Mouse (Mus musculus) MEL (cell line): ENCODE results near the gene H2-Ke6. TPM values are rescaled to one million over a fixed set of nuclear protein-coding genes. Genes with fewer than 3 reads are reported as not detected.
A peak's percentile ranks its signal among the peaks of the same experiment; 100 is the strongest.

Experiments
- DNase-seq: peaks from one replicate; pipeline ENCODE4 v3.0.0; 2011; ENCODE audit warnings: low read depth, low spot score
- H3K27ac ChIP-seq: 2 replicates; pipeline ENCODE4 v1.5.1; 2012; ENCODE audit warnings: low read depth, mild to moderate bottlenecking, control low read depth, low read length, moderate library complexity; ENCODE audit not compliant: control insufficient read depth
- H3K27me3 ChIP-seq, 2 experiments: fragments of 150-350 bp in 1 of 2; sonication (generic) in 1 of 2; 2 replicates each; pipeline ENCODE4 v1.6.1; 2012; ENCODE audit warnings: low read length in 2 of 2, mild to moderate bottlenecking in 2 of 2, improper control_type of control experiment in 1 of 2, moderate library complexity in 1 of 2; ENCODE audit not compliant: insufficient read depth in 2 of 2, control insufficient read depth in 1 of 2
- H3K36me3 ChIP-seq, 2 experiments: 2 replicates each; pipeline ENCODE4 v1.6.1; 2012 to 2014; ENCODE audit warnings: low read length in 2 of 2, improper control_type of control experiment in 1 of 2, inconsistent platforms in 1 of 2, mild to moderate bottlenecking in 1 of 2; ENCODE audit not compliant: insufficient read depth in 2 of 2, control insufficient read depth in 1 of 2
- H3K4me1 ChIP-seq, 2 experiments: fragments of 150-350 bp in 1 of 2; sonication (generic) in 1 of 2; 2 replicates each; pipeline ENCODE4 v1.6.1; 2012; ENCODE audit warnings: low read length in 2 of 2, improper control_type of control experiment in 1 of 2, mild to moderate bottlenecking in 1 of 2; ENCODE audit not compliant: insufficient read depth in 2 of 2, control insufficient read depth in 1 of 2
- H3K4me3 ChIP-seq, 2 experiments: fragments of 150-350 bp in 1 of 2; sonication (generic) in 1 of 2; 2 replicates each; pipeline ENCODE4 v1.5.1; 2012; ENCODE audit warnings: low read depth in 2 of 2, low read length in 2 of 2, mild to moderate bottlenecking in 2 of 2, moderate library complexity in 2 of 2, control low read depth in 1 of 2, improper control_type of control experiment in 1 of 2; ENCODE audit not compliant: control insufficient read depth in 1 of 2, insufficient read depth in 1 of 2
- H3K79me2 ChIP-seq: 2 replicates; pipeline ENCODE4 v1.6.1; 2012; ENCODE audit warnings: mild to moderate bottlenecking, low read length, moderate library complexity; ENCODE audit not compliant: control insufficient read depth, poor library complexity, insufficient read depth
- H3K9ac ChIP-seq: 2 replicates; pipeline ENCODE4 v1.6.1; 2012; ENCODE audit warnings: low read depth, mild to moderate bottlenecking, control low read depth, low read length, moderate library complexity; ENCODE audit not compliant: control insufficient read depth, poor library complexity, severe bottlenecking
- H3K9me3 ChIP-seq: fragments of 150-350 bp; sonication (generic); replicated peaks from 2 replicates; pipeline ENCODE4 v1.6.1; 2012; ENCODE audit warnings: mild to moderate bottlenecking, low read length, improper control_type of control experiment, moderate library complexity; ENCODE audit not compliant: insufficient read depth
- BHLHE40 ChIP-seq: IDR thresholded peaks from 2 replicates; pipeline ENCODE4 v1.6.1; 2012; ENCODE audit warnings: low read depth, mild to moderate bottlenecking, inconsistent platforms, low read length, improper control_type of control experiment, borderline replicate concordance
- CHD1 ChIP-seq: IDR thresholded peaks from 2 replicates; pipeline ENCODE4 v1.6.1; 2012; ENCODE audit warnings: low read depth, mild to moderate bottlenecking, inconsistent platforms, low read length, improper control_type of control experiment
- CTCF ChIP-seq, 3 experiments: IDR thresholded peaks in 2 of 3; conservative IDR thresholded peaks in 1 of 3; 2 replicates each; pipeline ENCODE4 v1.5.1; 2011 to 2012; ENCODE audit warnings: low read length in 3 of 3, low read depth in 2 of 3, mild to moderate bottlenecking in 2 of 3, improper control_type of control experiment in 1 of 3, inconsistent platforms in 1 of 3, mixed read lengths in 1 of 3, moderate library complexity in 1 of 3; ENCODE audit not compliant: control insufficient read depth in 1 of 3, insufficient read depth in 1 of 3, poor library complexity in 1 of 3, severe bottlenecking in 1 of 3
- E2F4 ChIP-seq: IDR thresholded peaks from 2 replicates; pipeline ENCODE4 v1.6.1; 2011; ENCODE audit warnings: low read depth, low read length, improper control_type of control experiment, borderline replicate concordance
- ELF1 ChIP-seq: IDR thresholded peaks from 2 replicates; pipeline ENCODE4 v1.6.1; 2014; ENCODE audit warnings: low read depth, mild to moderate bottlenecking, inconsistent platforms, low read length, improper control_type of control experiment, moderate library complexity
- EP300 ChIP-seq, 2 experiments: IDR thresholded peaks; 2 replicates each; pipeline ENCODE4 v1.6.1; 2011; ENCODE audit warnings: improper control_type of control experiment in 2 of 2, low read length in 2 of 2, low read depth in 1 of 2, mild to moderate bottlenecking in 1 of 2
- HCFC1 ChIP-seq: IDR thresholded peaks from 2 replicates; pipeline ENCODE4 v1.6.1; 2012; ENCODE audit warnings: low read depth, mild to moderate bottlenecking, inconsistent platforms, low read length, improper control_type of control experiment, moderate library complexity
- JUND ChIP-seq: IDR thresholded peaks from 2 replicates; pipeline ENCODE4 v1.6.1; 2011; ENCODE audit warnings: low read depth, mild to moderate bottlenecking, improper control_type of control experiment, low read length
- KAT2A ChIP-seq: conservative IDR thresholded peaks from 2 replicates; pipeline ENCODE4 v1.6.1; 2012; ENCODE audit warnings: low read depth, low read length, improper control_type of control experiment, inconsistent platforms
- MAX ChIP-seq: IDR thresholded peaks from 2 replicates; pipeline ENCODE4 v1.6.1; 2011; ENCODE audit warnings: low read length, improper control_type of control experiment
- MAZ ChIP-seq: IDR thresholded peaks from 2 replicates; pipeline ENCODE4 v1.6.1; 2012; ENCODE audit warnings: low read depth, mild to moderate bottlenecking, inconsistent platforms, low read length, improper control_type of control experiment
- MXI1 ChIP-seq: IDR thresholded peaks from 2 replicates; pipeline ENCODE4 v1.6.1; 2011; ENCODE audit warnings: mild to moderate bottlenecking, low read depth, low read length, improper control_type of control experiment
- MYC ChIP-seq: IDR thresholded peaks from 2 replicates; pipeline ENCODE4 v1.6.1; 2011; ENCODE audit warnings: low read depth, mild to moderate bottlenecking, low read length, improper control_type of control experiment, moderate library complexity
- NELFE ChIP-seq: IDR thresholded peaks from 2 replicates; pipeline ENCODE4 v1.6.1; 2011; ENCODE audit warnings: low read depth, low read length, improper control_type of control experiment
- NRF1 ChIP-seq: IDR thresholded peaks from 2 replicates; pipeline ENCODE4 v1.6.1; 2014; ENCODE audit warnings: low read depth, mild to moderate bottlenecking, inconsistent platforms, low read length, improper control_type of control experiment, moderate library complexity; ENCODE audit not compliant: poor library complexity, insufficient read depth, severe bottlenecking
- POLR2AphosphoS2 ChIP-seq: IDR thresholded peaks from 2 replicates; pipeline ENCODE4 v1.6.1; 2011; ENCODE audit warnings: low read length, improper control_type of control experiment
- RAD21 ChIP-seq: IDR thresholded peaks from 2 replicates; pipeline ENCODE4 v1.6.1; 2011; ENCODE audit warnings: mild to moderate bottlenecking, low read depth, low read length, improper control_type of control experiment
- SIN3A ChIP-seq: IDR thresholded peaks from 2 replicates; pipeline ENCODE4 v1.6.1; 2012; ENCODE audit warnings: low read length, improper control_type of control experiment, inconsistent platforms
- SMC3 ChIP-seq: IDR thresholded peaks from 2 replicates; pipeline ENCODE4 v1.6.1; 2011; ENCODE audit warnings: low read depth, low read length, improper control_type of control experiment
- TBP ChIP-seq: IDR thresholded peaks from 2 replicates; pipeline ENCODE4 v1.8.0; 2011; ENCODE audit warnings: low read depth, low read length, improper control_type of control experiment
- TCF12 ChIP-seq: IDR thresholded peaks from 2 replicates; pipeline ENCODE4 v1.6.1; 2014; ENCODE audit warnings: low read depth, mild to moderate bottlenecking, inconsistent platforms, low read length, improper control_type of control experiment, moderate library complexity
- USF1 ChIP-seq: IDR thresholded peaks from 2 replicates; pipeline ENCODE4 v1.6.1; 2014; ENCODE audit warnings: low read depth, mild to moderate bottlenecking, inconsistent platforms, low read length, improper control_type of control experiment, moderate library complexity
- USF2 ChIP-seq, 2 experiments: IDR thresholded peaks; 2 replicates each; pipeline ENCODE4 v1.6.1; 2011 to 2012; ENCODE audit warnings: improper control_type of control experiment in 2 of 2, low read length in 2 of 2, borderline replicate concordance in 1 of 2, inconsistent platforms in 1 of 2, low read depth in 1 of 2, mild to moderate bottlenecking in 1 of 2; ENCODE audit not compliant: insufficient read depth in 1 of 2
- ZMIZ1 ChIP-seq: IDR thresholded peaks from 2 replicates; pipeline ENCODE4 v1.6.1; 2012; ENCODE audit warnings: low read depth, mild to moderate bottlenecking, inconsistent platforms, low read length, improper control_type of control experiment, moderate library complexity
- ZNF384 ChIP-seq: IDR thresholded peaks from 2 replicates; pipeline ENCODE4 v1.6.1; 2012; ENCODE audit warnings: low read depth, mild to moderate bottlenecking, inconsistent platforms, low read length, improper control_type of control experiment
- polyA plus RNA-seq, 2 experiments: library from polyadenylated mRNA; stranded (reverse) in 1 of 2; unstranded in 1 of 2; fragments of >175 nt in 1 of 2; fragments of >200 nt in 1 of 2; gene quantifications; 2 replicates each; pipeline versions ENCODE4 v1.2.1 to v1.2.4; 2012; ENCODE audit warnings: low replicate concordance in 2 of 2, low read depth in 1 of 2; ENCODE audit not compliant: insufficient read length in 2 of 2, insufficient read depth in 1 of 2, missing spikeins in 1 of 2
- total RNA-seq: library from RNA; depleted of rRNA; stranded (reverse); fragments of 300-350 nt; gene quantifications from 2 replicates; pipeline ENCODE4 v1.2.3, GENCODE M21; 2012

The H2-Ke6 gene
- total and polyA plus RNA-seq, 3 experiments = 24.1 to 34.4 TPM; not detected in 1

GRCm38 (mm10) chr17:34032174-34032632 lies 4.3 kb upstream of the H2-Ke6 start:
- H3K4me3 ChIP-seq = peak overlapping the region; percentile 90 to 100
- no peaks in the 10 kb centered on the region for H3K9me3 ChIP-seq
- DNase-seq = peak; percentile 83
- H3K79me2 ChIP-seq = peaks cover 43% of the 10 kb centered on the region
- no peaks in the 10 kb centered on the region for H3K27me3 ChIP-seq
- peaks cover 4 to 14% of the 10 kb centered on the region in 2 experiments; a peak in 3 of 4 replicates for H3K36me3 ChIP-seq
- TF ChIP-seq SMC3 (no peak), MAZ (0 out of 2 replicates have a peak, but pooled peaks have one; percentile 25), ELF1 (peak; percentile 51; the same call in 1 of the 2 replicates), JUND (no peak), E2F4 (0 out of 2 replicates have a peak, but pooled peaks have one; percentile 14), RAD21 (no peak), EP300 (IDR thresholded peaks at IDR 0.05; ENCODE audit: low read depth in 1 of 2, low read length in 2 of 2) (0 out of 4 replicates have a peak, but pooled peaks of 1 of the 2 experiments have one; percentile 4), BHLHE40 (no peak), CHD1 (0 out of 2 replicates have a peak, but pooled peaks have one; percentile 51), ZMIZ1 (no peak), USF2 (IDR thresholded peaks at IDR 0.05; ENCODE audit: borderline replicate concordance in 1 of 2, insufficient read depth in 1 of 2, low read depth in 1 of 2, low read length in 2 of 2) (no peak), SIN3A (peak; percentile 66), KAT2A (no peak; the same call in 1 of the 2 replicates), MXI1 (peak; percentile 88), MYC (peak; percentile 96), NELFE (peak; percentile 74), MAX (peak; percentile 88), NRF1 (0 out of 2 replicates have a peak, but pooled peaks have one; percentile 25), POLR2AphosphoS2 (no peak; the same call in 1 of the 2 replicates), TBP (peak; percentile 61), USF1 (no peak; the same call in 1 of the 2 replicates), ZNF384 (no peak), CTCF (IDR thresholded peaks at IDR 0.05 in 2 of 3, conservative IDR thresholded peaks at IDR 0.05 in 1 of 3; ENCODE audit: control insufficient read depth in 1 of 3, insufficient read depth in 1 of 3, low read depth in 2 of 3, low read length in 3 of 3, poor library complexity in 1 of 3, severe bottlenecking in 1 of 3) (no peak), TCF12 (peak; percentile 46; the same call in 1 of the 2 replicates), HCFC1 (no peak)
- TF ChIP-seq, all 39 proteins: peak for 13
- H3K4me1 ChIP-seq = peaks cover 2 to 26% of the 10 kb centered on the region in 2 experiments; a peak in 3 of 4 replicates
- H3K27ac ChIP-seq = peak overlapping the region; percentile 75
- H3K9ac ChIP-seq = peak overlapping the region; percentile 99
